Mouse (Mus musculus) right cerebral cortex, postnatal 10 days (tissue): ENCODE data around the gene Srebf1.

Experiments used
- DNase-seq, 2 experiments: peaks; one replicate each; pipeline ENCODE4 v3.0.0; 2021; ENCODE audit warnings: low spot score in 2 of 2

Gene Srebf1

GRCm38 (mm10) chr11:60222469-60223236 lies at the start of gene Srebf1:
TSS of gene Srebf1 (minus strand) at chr11:60222581.
- peak; percentile 82 to 84 for DNase-seq

GRCm38 (mm10) chr11:60268563-60268962 lies 46.2 kb upstream of the Srebf1 start:
- DNase-seq: no peak

DNA sequence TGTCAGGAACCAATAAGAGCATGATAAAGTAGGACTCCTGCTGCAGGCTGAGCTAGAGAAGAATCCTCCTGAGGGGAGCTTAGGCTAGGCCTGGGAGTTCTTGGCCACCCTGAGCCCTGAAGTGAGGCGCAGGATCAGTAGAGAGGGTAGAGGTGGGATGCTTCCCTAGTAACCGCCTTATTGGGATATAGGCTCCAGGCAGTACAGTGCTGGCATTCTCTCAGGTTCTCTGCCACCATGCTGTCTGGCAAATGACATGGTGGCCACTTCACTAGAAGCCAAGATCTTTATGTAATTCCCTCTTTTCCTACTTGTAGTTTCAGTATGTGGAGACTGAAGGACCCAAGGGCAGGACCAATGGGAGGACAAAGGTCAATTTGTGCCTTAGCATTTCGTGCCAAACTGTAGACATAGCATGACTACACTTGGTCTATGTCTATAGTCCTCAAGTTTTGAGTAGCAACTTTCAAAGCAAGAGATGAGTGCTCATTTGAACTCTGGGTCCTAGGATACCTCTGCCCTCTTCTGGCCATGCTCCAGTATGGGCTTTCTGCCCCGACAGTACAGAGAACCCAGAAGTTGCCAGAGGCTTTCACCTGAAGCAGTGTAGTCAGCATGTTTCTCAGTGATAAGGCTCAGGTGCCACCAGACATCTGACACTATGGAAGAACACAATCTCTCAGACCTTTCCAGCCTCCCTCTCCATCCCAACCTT lies 43.0 kb upstream of the Srebf1 start:
- DNase-seq: no peak

DNA sequence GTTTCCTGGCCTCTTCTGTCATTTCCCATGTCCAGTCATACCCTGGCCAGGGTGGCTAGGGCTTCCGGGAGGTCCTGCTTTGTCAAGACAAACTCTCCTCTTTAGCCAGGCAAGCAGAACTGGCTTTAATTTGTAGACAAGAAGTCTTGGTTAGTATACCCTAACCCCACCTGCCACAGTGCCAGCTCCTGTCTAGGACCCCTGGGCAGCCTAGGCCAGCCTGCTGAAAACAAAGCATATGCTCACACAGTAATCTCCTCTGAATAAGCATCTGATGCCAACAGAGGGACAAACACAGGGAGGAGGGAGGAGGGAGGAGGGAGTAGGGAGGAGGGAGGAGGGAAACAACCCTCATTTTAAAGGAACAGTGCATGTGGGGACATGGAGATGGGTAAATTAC lies 42.3 kb upstream of the Srebf1 start:
- DNase-seq: no peak

GRCm38 (mm10) chr11:60262396-60262795 lies 40.0 kb upstream of the Srebf1 start:
- no peak for DNase-seq

DNA sequence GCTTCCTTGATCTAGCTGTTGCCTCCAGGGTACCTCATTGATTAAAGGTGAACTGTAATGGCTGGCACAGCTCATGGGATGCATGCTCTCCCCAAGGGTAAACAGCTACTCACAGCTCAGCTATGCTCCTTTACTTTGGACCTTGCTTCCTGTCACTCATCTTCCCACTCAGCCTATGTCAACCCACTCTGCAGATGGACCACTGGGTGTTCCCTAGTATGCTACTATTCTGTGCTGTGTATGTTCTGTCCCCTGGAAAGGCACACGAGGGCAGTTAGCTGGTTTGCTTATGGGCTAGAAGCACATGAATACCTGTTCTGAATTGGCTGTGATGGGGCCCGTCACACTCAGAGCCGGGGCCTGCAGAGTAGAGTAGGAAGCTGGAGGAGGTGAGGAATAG lies 38.4 kb upstream of the Srebf1 start:
- no peak for DNase-seq

DNA sequence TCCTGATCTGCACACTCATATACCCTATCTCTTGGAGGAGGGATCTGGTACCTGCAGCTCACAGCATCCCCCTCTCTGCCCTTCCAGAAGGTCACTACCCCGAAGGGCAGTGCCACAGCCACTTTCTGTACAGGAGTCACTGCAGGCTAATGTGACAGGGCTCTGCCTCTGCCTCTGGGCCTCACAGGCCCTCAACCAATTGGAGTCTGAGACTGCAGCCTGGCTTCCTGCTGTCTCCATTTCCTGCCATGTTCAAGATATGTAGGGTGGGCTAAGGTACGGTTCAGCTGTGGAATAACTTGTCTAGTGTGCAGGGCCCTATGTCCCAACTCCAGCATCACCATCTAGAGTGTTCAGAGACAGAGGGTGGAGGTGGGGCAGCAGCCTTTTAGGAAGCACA lies 35.3 kb upstream of the Srebf1 start:
- no peak for DNase-seq

GRCm38 (mm10) chr11:60256713-60257112 lies 34.3 kb upstream of the Srebf1 start:
- DNase-seq: no peak

- peak; percentile 75 to 77 for DNase-seq
These were observed 33.8 kb upstream of the Srebf1 start for GRCm38 (mm10) chr11:60256176-60256681.

- no peak for DNase-seq
These were observed 33.3 kb upstream of the Srebf1 start for GRCm38 (mm10) chr11:60255639-60256038.

GRCm38 (mm10) chr11:60255181-60255580 lies 32.8 kb upstream of the Srebf1 start:
- DNase-seq: no peak

- DNase-seq: no peak
These were observed 31.9 kb upstream of the Srebf1 start for GRCm38 (mm10) chr11:60254308-60254707.

- DNase-seq: no peak
These were observed 31.2 kb upstream of the Srebf1 start for GRCm38 (mm10) chr11:60253546-60253945.

DNA sequence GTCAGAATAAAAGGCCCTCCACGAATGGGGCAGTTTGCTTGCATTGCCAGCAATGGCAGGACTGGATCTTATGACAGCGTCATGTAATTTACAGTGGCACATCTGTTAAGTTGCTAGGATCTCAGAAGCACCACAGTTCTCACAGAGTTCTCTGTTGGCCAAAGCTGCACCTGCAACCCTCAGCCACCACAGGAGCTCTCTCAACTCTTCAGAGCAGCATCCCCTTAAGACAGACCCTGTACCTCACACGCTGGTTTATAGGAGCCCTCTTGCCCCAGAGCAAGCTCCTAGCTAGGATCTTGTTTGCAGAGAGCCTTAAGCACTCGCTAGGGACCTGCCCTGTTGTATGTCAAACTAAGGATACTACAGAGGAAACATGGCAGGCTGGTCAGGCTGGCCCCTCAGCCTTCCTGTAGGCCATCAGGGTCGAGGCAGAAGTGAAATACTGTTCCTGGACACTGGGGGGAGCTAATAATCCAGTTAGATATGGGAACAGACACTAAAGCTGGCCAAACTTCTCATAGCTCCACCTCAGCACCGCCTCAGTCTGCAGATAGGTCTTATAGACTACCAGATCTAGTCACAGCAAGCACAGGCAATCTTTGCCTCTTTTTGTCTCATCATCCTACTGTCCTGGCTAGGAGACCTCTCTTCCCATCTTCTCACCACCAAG lies 28.7 kb upstream of the Srebf1 start:
- no peak for DNase-seq

DNA sequence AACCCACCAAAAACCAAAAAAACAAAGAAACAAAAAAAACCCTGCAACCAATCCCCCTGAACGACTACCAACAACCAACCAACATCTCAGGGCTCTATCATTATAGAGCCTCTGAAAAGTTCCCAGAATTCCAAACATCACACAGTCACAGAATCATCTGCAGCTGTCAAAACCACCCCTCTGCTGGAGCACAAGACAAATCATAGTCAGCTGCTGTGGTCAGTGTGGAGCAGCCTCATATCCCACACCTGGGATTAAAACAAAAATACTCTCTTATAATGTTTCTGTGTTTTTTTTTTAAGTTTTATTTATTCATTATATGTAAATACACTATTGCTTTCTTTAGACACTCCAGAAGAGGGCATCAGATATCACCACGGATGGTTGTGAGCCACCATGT lies 27.5 kb upstream of the Srebf1 start:
- DNase-seq: no peak

GRCm38 (mm10) chr11:60248596-60249404 lies 26.4 kb upstream of the Srebf1 start:
- DNase-seq: peak in 1 of 2 experiments; percentile 65

- no peak for DNase-seq
These were observed 25.6 kb upstream of the Srebf1 start for GRCm38 (mm10) chr11:60247753-60248550.

DNA sequence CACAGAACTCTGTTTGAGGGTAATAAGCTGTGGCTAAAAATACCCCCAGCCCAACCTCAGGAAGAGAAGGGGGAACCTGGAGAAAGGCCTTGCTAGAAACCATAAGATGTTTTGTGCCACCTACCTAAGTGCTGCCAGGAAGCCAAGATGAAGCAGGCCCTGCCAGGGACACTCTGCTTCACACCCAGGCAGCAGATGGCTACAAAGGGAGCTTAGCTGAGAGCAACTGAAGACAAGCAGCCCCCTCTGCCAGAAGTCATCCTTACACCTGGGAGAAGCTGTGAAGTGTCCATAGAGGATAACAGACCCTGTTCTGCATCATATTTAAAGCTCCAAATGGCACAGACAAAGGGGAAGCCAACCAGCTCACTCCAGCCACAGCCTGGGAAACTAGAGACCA lies 23.7 kb upstream of the Srebf1 start:
- no peak for DNase-seq

- no peak for DNase-seq
These were observed 22.2 kb upstream of the Srebf1 start for GRCm38 (mm10) chr11:60244503-60245143.

DNA sequence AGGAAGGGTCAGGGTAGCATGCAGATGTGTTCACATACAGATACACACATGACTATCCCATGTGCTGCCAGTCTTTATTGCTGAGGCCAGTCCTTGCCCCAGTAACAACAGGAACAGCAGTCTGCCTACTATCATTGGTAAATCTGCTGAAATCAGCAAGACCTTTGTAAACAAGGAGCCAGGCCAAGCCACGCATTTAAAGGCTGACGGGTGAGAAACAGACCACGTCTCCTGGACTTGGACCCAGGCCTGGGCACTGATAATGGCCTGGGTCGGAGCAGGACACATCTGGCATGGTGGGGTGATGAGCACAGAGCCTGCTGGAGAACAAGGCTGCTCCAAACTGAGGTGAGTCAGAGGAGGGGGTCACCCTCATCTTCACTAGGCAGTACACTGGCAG lies 18.1 kb upstream of the Srebf1 start:
- DNase-seq: no peak
